Mouse (Mus musculus) retina, postnatal 1 day (tissue): ENCODE measurements around the gene Baz1b.
A peak's percentile ranks its signal among the peaks of the same experiment; 100 is the strongest.

Experiments used
- DNase-seq: peaks from one replicate; pipeline ENCODE4 v3.0.0-alpha.2; 2012

The Baz1b gene

GRCm38 (mm10) chr5:135285211-135285610 is 98.1 kb downstream of the Baz1b start:
- no peak for DNase-seq

DNA sequence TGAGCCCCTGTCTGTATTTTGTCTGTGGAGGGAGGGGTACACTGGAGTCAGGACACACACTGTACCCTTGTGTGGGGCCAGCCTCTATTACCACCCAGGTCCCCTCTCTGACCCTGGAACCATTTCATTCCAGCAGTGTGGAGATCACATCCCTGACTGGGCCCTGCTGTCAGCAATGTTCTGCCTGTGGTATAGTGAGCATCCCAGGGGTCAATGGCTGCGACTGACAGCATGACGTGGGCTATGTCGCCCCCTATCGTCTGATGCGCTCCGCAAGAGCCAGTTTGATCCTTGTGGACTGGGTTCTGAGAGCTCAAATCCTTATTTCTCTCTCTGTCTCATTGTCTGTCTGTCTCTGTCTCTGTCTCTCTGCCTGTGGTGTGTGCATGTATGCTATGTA is 99.1 kb downstream of the Baz1b start:
- peak; percentile 86 for DNase-seq

DNA sequence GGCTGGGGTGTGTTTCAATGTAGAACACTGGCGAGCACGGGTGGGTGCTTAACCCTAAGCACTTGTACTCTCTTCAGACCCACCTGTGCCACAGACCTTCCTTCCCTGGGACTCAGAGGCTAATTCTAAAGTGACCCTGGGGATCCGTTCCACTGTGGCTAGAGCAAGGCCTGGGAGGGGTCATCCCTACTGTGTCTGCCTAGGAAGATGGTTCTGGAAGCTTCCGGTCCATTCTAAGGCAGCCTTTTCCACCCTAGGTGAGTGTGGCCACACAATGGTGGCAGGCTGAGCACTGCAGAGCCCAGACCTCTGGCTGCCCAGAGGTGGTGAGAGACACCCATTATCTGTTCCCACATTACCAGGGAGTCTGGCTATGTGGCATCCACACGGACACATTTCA is 99.9 kb downstream of the Baz1b start:
- DNase-seq = no peak

- DNase-seq = no peak
These were observed 103.6 kb downstream of the Baz1b start for GRCm38 (mm10) chr5:135290703-135291102.

DNA sequence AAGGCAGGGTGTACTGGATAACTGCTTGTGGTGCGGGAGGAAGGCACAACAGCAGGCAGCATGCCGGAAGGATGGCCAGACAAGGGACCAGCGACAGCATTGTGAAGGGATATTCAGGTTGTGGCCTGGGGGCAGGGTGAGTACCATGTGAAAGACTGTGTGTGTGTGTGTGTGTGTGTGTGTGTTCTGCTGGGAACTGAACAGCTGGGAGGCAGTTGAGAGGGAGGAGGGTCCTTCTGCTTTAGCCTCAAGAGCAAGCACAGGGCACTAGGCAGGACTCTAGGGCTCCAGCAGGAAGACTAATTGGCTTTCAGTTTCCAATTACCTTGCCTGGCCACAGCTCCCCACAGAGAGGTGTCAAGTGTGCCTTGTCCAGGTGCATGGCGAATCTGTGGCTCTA is 104.1 kb downstream of the Baz1b start:
- DNase-seq = peak; percentile 68

- no peak for DNase-seq
These were observed 104.9 kb downstream of the Baz1b start for GRCm38 (mm10) chr5:135292001-135292400.
